Mouse (Mus musculus) liver, adult 2 months (tissue): Measurements from ENCODE around the gene Armc2. TPM values are rescaled to one million over a fixed set of nuclear protein-coding genes. Genes with fewer than 3 reads are reported as not detected.

ENCODE experiments used
- DNase-seq: peaks from one replicate; pipeline ENCODE4 v3.0.0-alpha.2; 2011; ENCODE audit warnings: low read depth, low spot score; ENCODE audit errors: extremely low read depth
- H3K27ac ChIP-seq: fragments of 200-500 bp; replicated peaks from 2 replicates; pipeline ENCODE4 v1.5.1; 2012; ENCODE audit warnings: low read depth, mild to moderate bottlenecking, control low read depth, inconsistent platforms, low read length; ENCODE audit not compliant: insufficient read depth
- H3K27me3 ChIP-seq: fragments of 200-500 bp; 2 replicates; pipeline ENCODE4 v1.6.1; 2012; ENCODE audit warnings: mild to moderate bottlenecking, moderate library complexity, low read length, inconsistent platforms; ENCODE audit not compliant: control insufficient read depth, insufficient read depth
- H3K36me3 ChIP-seq: fragments of 200-500 bp; 2 replicates; pipeline ENCODE4 v1.6.1; 2012; ENCODE audit warnings: low read length, inconsistent platforms; ENCODE audit not compliant: control insufficient read depth, insufficient read depth
- H3K4me1 ChIP-seq: fragments of 200-500 bp; 2 replicates; pipeline ENCODE4 v1.6.1; 2011; ENCODE audit warnings: low read length; ENCODE audit not compliant: control insufficient read depth, insufficient read depth
- H3K4me3 ChIP-seq: fragments of 200-500 bp; 2 replicates; pipeline ENCODE4 v1.5.1; 2011; ENCODE audit warnings: low read depth, mild to moderate bottlenecking, control low read depth, low read length, moderate library complexity; ENCODE audit not compliant: insufficient read depth
- H3K79me2 ChIP-seq: fragments of 200-500 bp; 2 replicates; pipeline ENCODE4 v1.6.1; 2012; ENCODE audit warnings: inconsistent platforms, mild to moderate bottlenecking, low read length, moderate library complexity; ENCODE audit not compliant: control insufficient read depth, insufficient read depth
- H3K9ac ChIP-seq: fragments of 200-500 bp; 2 replicates; pipeline ENCODE4 v1.6.1; 2012; ENCODE audit warnings: low read depth, mild to moderate bottlenecking, control low read depth, inconsistent platforms, low read length
- CTCF ChIP-seq: fragments of 200-500 bp; IDR thresholded peaks from 2 replicates; pipeline ENCODE4 v1.5.1; 2011; ENCODE audit warnings: low read depth, low read length, control low read depth
- POLR2A ChIP-seq: fragments of 200-500 bp; IDR thresholded peaks from 2 replicates; pipeline ENCODE4 v1.6.1; 2011; ENCODE audit warnings: low read length, control low read depth; ENCODE audit not compliant: insufficient read depth; ENCODE audit errors: extremely low read depth
- WGBS: fragments of 180-500 bp; shearing (Covaris S2); methylation state at CpG from one replicate; pipeline ENCODE4 v1.1.7; 2018; 5-methylcytosine and 5-hydroxymethylcytosine counted together
- polyA plus RNA-seq: library from polyadenylated mRNA; depleted of rRNA; stranded (reverse); fragments of >200 nt; gene quantifications from 2 replicates; pipeline ENCODE4 v1.2.3, GENCODE M21; 2012
- total RNA-seq: library from RNA; depleted of rRNA; stranded (reverse); fragments of >200 nt; gene quantifications from 2 replicates; pipeline ENCODE4 v1.2.3, GENCODE M21; 2014

Gene Armc2
- total and polyA plus RNA-seq, 2 experiments: 0.09 TPM; not detected in 1

GRCm38 (mm10) chr10:41883741-41884575 lies 134.3 kb downstream of the Armc2 start:
- Histone ChIP-seq H3K4me1 (peaks cover 4% of the 10 kb centered on the region; the same call in 1 of the 2 replicates), H3K36me3 (no peaks in the 10 kb centered on the region), H3K79me2 (no peaks in the 10 kb centered on the region), H3K4me3 (no peak overlapping the region), H3K9ac (no peak overlapping the region), H3K27ac (peak overlapping the region; percentile 40; the same call in 1 of the 2 replicates), H3K27me3 (no peaks in the 10 kb centered on the region)
- no peak for DNase-seq
- TF ChIP-seq POLR2A (no peak), CTCF (no peak)
- 60% methylated on average over 8 of the region's 8 CpGs for WGBS

DNA sequence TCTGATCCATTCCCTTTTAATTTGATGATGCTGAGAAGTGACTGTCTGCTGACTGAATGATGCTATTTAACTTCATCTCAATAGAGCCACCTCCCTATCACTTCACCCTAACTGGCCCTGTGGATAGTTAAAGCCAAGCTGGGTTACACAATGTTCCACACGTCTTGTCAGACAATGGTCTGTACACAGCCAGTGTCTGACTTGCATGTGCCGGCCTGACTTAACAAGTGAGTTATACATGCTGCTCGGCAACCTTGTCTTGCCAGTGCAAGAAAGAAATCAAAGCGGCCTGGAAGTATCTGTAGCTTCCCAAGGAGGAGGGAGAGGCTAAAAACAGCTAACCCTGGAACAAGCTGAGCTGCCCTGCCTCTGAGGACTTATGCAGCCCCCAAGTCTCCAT lies 136.8 kb downstream of the Armc2 start:
- DNase-seq: no peak
- TF ChIP-seq CTCF (no peak), POLR2A (no peak)
- Histone ChIP-seq H3K4me3 (no peak overlapping the region), H3K9ac (no peak overlapping the region), H3K27ac (no peak overlapping the region), H3K79me2 (no peaks in the 10 kb centered on the region), H3K27me3 (no peaks in the 10 kb centered on the region), H3K4me1 (no peaks in the 10 kb centered on the region; the same call in 1 of the 2 replicates), H3K36me3 (no peaks in the 10 kb centered on the region)
- 67% methylated on average over 4 of the region's 4 CpGs for WGBS

GRCm38 (mm10) chr10:41880777-41881176 lies 137.5 kb downstream of the Armc2 start:
- Histone ChIP-seq H3K27me3 (no peaks in the 10 kb centered on the region), H3K9ac (no peak overlapping the region), H3K27ac (no peak overlapping the region), H3K4me1 (no peaks in the 10 kb centered on the region; the same call in 1 of the 2 replicates), H3K79me2 (no peaks in the 10 kb centered on the region), H3K4me3 (no peak overlapping the region), H3K36me3 (no peaks in the 10 kb centered on the region)
- DNase-seq: no peak
- TF ChIP-seq POLR2A (no peak), CTCF (no peak)
- WGBS: 35% methylated on average over 1 of the region's 1 CpGs

- Histone ChIP-seq H3K27ac (no peak overlapping the region), H3K4me3 (no peak overlapping the region), H3K4me1 (no peaks in the 10 kb centered on the region; the same call in 1 of the 2 replicates), H3K36me3 (no peaks in the 10 kb centered on the region), H3K27me3 (no peaks in the 10 kb centered on the region), H3K9ac (no peak overlapping the region), H3K79me2 (no peaks in the 10 kb centered on the region)
- TF ChIP-seq POLR2A (no peak), CTCF (no peak)
- 67% methylated on average over 4 of the region's 4 CpGs for WGBS
- DNase-seq: no peak
Measured at GRCm38 (mm10) chr10:41880206-41880605, 138.0 kb downstream of the Armc2 start.

GRCm38 (mm10) chr10:41879675-41880074 lies 138.6 kb downstream of the Armc2 start:
- H3K27me3 ChIP-seq: no peaks in the 10 kb centered on the region
- WGBS: 91% methylated on average over 1 of the region's 1 CpGs
- H3K27ac ChIP-seq: no peak overlapping the region
- H3K79me2 ChIP-seq: no peaks in the 10 kb centered on the region
- H3K36me3 ChIP-seq: no peaks in the 10 kb centered on the region
- H3K9ac ChIP-seq: no peak overlapping the region
- H3K4me3 ChIP-seq: no peak overlapping the region
- H3K4me1 ChIP-seq: no peaks in the 10 kb centered on the region; the same call in 1 of the 2 replicates
- TF ChIP-seq POLR2A: no peak
- TF ChIP-seq CTCF: no peak
- no peak for DNase-seq

DNA sequence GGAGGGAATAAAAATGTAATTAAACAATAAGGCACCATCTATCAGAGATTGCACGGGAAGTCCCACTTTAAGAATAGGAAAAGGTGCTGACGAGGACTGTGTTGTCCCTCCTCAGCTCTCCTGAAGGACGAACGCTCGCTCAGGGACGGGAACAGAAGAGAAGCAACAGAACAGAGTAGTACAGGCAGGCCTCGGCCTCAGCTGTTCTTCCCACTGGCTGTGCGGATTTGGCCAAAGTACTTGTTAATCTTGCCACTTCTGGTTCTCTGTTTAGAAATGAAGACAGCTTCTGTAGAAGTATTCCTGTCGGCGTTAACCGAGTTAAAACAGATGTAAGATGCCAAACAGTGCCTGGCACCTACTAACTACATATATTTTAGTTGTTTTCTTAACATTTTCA lies 139.9 kb downstream of the Armc2 start:
- Histone ChIP-seq H3K36me3 (no peaks in the 10 kb centered on the region), H3K4me3 (no peak overlapping the region), H3K9ac (no peak overlapping the region), H3K79me2 (no peaks in the 10 kb centered on the region), H3K27me3 (no peaks in the 10 kb centered on the region), H3K27ac (no peak overlapping the region), H3K4me1 (no peaks in the 10 kb centered on the region; the same call in 1 of the 2 replicates)
- TF ChIP-seq POLR2A: no peak
- no peak for TF ChIP-seq CTCF
- WGBS: 94% methylated on average over 11 of the region's 11 CpGs
- DNase-seq: no peak
